Mouse (Mus musculus) adrenal gland, adult 18-20 months (tissue): Measurements from ENCODE around the gene Akap8. TPM values are rescaled to one million over a fixed set of nuclear protein-coding genes. Genes with fewer than 3 reads are reported as not detected.

Experiments used
- total RNA-seq, 2 experiments: library from RNA; stranded (reverse); gene quantifications; 1 replicate in 1 of 2; 2 replicates in 1 of 2; pipeline ENCODE4 v1.2.3; 2021

Akap8 gene
- total RNA-seq, 2 experiments from 2014 or later, result 73.4 to 87.9 TPM

Other genes starting within 250 kb of the Akap8 start
- gene Notch3, start 154.4 kb downstream of the Akap8 start, total RNA-seq, result 1 to 10 TPM; 5.2 to 8.8 TPM
- under 1 TPM in 1 of 2 experiments, not detected in 1; 0.19 TPM for gene Ephx3, start 131.7 kb downstream of the Akap8 start, total RNA-seq
- gene Brd4, start 36.5 kb downstream of the Akap8 start, total RNA-seq, result 100 to 1,000 TPM in 1 of 2 experiments, 10 to 100 TPM in 1; 96.2 to 110 TPM
- 100 to 1,000 TPM in 1 of 2 experiments, 10 to 100 TPM in 1; 98.4 to 128 TPM for gene Akap8l, start 29.4 kb upstream of the Akap8 start, total RNA-seq
- gene Wiz, start 68.2 kb upstream of the Akap8 start, total RNA-seq, result 10 to 100 TPM; 42.5 to 49.1 TPM
- gene Rasal3, start 82.3 kb upstream of the Akap8 start, total RNA-seq, result 1 to 10 TPM; 2.0 to 3.0 TPM
- under 1 TPM; 0.17 to 0.54 TPM for gene Pglyrp2, start 102.9 kb upstream of the Akap8 start, total RNA-seq
- gene Cyp4f39, start 131.5 kb upstream of the Akap8 start, total RNA-seq, result not detected
- gene Cyp4f17, start 184.8 kb upstream of the Akap8 start, total RNA-seq, result 10 to 100 TPM; 11.3 to 12.4 TPM
- 10 to 100 TPM in 1 of 2 experiments, 1 to 10 TPM in 1; 9.9 to 10.5 TPM for gene Cyp4f16, start 215.3 kb upstream of the Akap8 start, total RNA-seq